Mouse (Mus musculus): Measurements from ENCODE around the gene Papss2. TPM values are rescaled to one million over a fixed set of nuclear protein-coding genes. Genes with fewer than 3 reads are reported as not detected.

Gene Papss2
- polyA plus RNA-seq, 1 experiment: 4.1 TPM

DNA sequence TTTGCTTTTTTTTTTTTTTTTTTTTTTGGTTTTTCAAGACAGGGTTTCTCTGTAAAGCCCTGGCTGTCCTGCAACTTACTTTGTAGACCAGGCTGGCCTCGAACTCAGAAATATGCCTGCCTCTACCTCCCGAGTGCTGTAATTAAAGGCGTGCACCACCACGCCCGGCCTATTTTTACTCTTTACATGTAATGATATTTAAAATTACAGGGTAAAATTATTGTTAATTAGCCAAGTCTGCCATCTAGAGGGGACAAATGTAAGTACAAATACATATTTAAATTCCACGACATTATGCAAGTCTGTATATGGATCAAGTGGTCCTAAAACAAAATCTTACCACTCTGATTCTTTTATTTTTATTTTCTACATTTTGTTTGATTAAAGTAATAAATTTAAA lies 94.1 kb downstream of the Papss2 start:
- TF ChIP-seq POLR2A (IDR thresholded peaks at IDR 0.05; ENCODE audit: insufficient read depth, low read length) (no peak), EP300 (IDR thresholded peaks at IDR 0.05; ENCODE audit: insufficient read depth, low read depth, low read length) (no peak), CTCF (IDR thresholded peaks at IDR 0.05; ENCODE audit: low read depth, low read length) (no peak)
- Histone ChIP-seq H3K9me3 (replicated peaks; ENCODE audit: control insufficient read depth, insufficient read depth, low read length, poor library complexity, severe bottlenecking) (no peaks in the 10 kb centered on the region), H3K36me3 (ENCODE audit: control insufficient read depth, insufficient read depth, low read length, poor library complexity, severe bottlenecking) (peaks cover 48% of the 10 kb centered on the region), H3K4me1 (ENCODE audit: control insufficient read depth, insufficient read depth, low read length) (no peaks in the 10 kb centered on the region), H3K27me3 (ENCODE audit: control insufficient read depth, insufficient read depth, low read length, poor library complexity, severe bottlenecking) (no peaks in the 10 kb centered on the region), H3K9ac (ENCODE audit: low read depth, poor library complexity, severe bottlenecking) (no peak overlapping the region), H3K4me3 (ENCODE audit: low read depth, low read length) (no peak overlapping the region), H3K27ac (ENCODE audit: insufficient read depth, low read length) (no peak overlapping the region)

GRCm38 (mm10) chr19:32696674-32697073 lies 101.1 kb downstream of the Papss2 start:
- no peaks in the 10 kb centered on the region for H3K9me3 ChIP-seq (replicated peaks; ENCODE audit: control insufficient read depth, insufficient read depth, low read length, poor library complexity, severe bottlenecking)
- peaks cover 76% of the 10 kb centered on the region for H3K36me3 ChIP-seq (ENCODE audit: control insufficient read depth, insufficient read depth, low read length, poor library complexity, severe bottlenecking)
- no peak overlapping the region for H3K9ac ChIP-seq (ENCODE audit: low read depth, poor library complexity, severe bottlenecking)
- H3K4me1 ChIP-seq (ENCODE audit: control insufficient read depth, insufficient read depth, low read length): no peaks in the 10 kb centered on the region
- no peak overlapping the region for H3K27ac ChIP-seq (ENCODE audit: insufficient read depth, low read length)
- no peak overlapping the region for H3K4me3 ChIP-seq (ENCODE audit: low read depth, low read length)
- no peaks in the 10 kb centered on the region for H3K27me3 ChIP-seq (ENCODE audit: control insufficient read depth, insufficient read depth, low read length, poor library complexity, severe bottlenecking)
- no peak for TF ChIP-seq EP300 (IDR thresholded peaks at IDR 0.05; ENCODE audit: insufficient read depth, low read depth, low read length)
- no peak for TF ChIP-seq POLR2A (IDR thresholded peaks at IDR 0.05; ENCODE audit: insufficient read depth, low read length)
- TF ChIP-seq CTCF (IDR thresholded peaks at IDR 0.05; ENCODE audit: low read depth, low read length): no peak

DNA sequence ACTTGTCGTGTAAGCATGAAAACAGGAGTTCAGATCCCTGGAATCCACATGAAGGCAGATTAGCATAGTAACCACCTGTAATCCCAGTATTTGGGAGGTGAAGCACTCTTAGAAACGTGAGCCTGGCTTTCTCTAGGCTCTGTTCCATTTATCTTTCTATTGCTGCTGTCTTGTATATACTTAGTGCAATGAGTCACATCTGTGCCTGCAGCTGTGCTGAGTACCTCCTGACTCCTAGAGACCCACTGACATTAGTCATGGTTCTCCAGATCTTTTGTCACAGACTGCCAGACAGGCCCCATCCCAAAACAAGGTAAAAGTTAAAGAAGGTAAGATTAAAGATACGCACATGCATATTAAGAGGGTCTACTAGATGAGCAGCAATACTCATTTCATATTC lies 106.6 kb downstream of the Papss2 start:
- Histone ChIP-seq H3K36me3 (ENCODE audit: control insufficient read depth, insufficient read depth, low read length, poor library complexity, severe bottlenecking) (peaks cover 69% of the 10 kb centered on the region), H3K4me1 (ENCODE audit: control insufficient read depth, insufficient read depth, low read length) (no peaks in the 10 kb centered on the region), H3K27me3 (ENCODE audit: control insufficient read depth, insufficient read depth, low read length, poor library complexity, severe bottlenecking) (no peaks in the 10 kb centered on the region), H3K9ac (ENCODE audit: low read depth, poor library complexity, severe bottlenecking) (no peak overlapping the region), H3K4me3 (ENCODE audit: low read depth, low read length) (no peak overlapping the region), H3K9me3 (replicated peaks; ENCODE audit: control insufficient read depth, insufficient read depth, low read length, poor library complexity, severe bottlenecking) (no peaks in the 10 kb centered on the region), H3K27ac (ENCODE audit: insufficient read depth, low read length) (no peak overlapping the region)
- TF ChIP-seq POLR2A (IDR thresholded peaks at IDR 0.05; ENCODE audit: insufficient read depth, low read length): no peak
- no peak for TF ChIP-seq CTCF (IDR thresholded peaks at IDR 0.05; ENCODE audit: low read depth, low read length)
- no peak for TF ChIP-seq EP300 (IDR thresholded peaks at IDR 0.05; ENCODE audit: insufficient read depth, low read depth, low read length)

DNA sequence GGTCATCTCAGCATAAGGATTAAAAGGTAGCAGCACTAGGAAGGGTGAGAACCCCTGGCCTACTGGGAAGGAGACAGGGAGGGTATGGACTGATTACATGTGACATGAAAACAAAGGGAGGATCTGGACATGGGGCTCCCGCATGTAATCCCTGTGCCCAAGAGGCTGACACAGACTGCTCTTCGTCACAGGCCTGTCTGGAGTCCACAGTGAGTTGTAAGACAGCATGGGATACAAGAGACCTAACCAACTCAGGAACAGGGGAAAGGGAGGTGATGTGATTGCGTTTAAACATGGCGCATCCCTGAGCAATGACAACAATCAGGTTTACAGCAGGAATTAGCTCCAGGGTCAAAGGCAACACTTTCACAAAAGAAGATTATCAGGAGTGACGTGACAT lies 113.4 kb downstream of the Papss2 start:
- Histone ChIP-seq H3K27me3 (ENCODE audit: control insufficient read depth, insufficient read depth, low read length, poor library complexity, severe bottlenecking) (no peaks in the 10 kb centered on the region), H3K9ac (ENCODE audit: low read depth, poor library complexity, severe bottlenecking) (no peak overlapping the region), H3K36me3 (ENCODE audit: control insufficient read depth, insufficient read depth, low read length, poor library complexity, severe bottlenecking) (peaks cover 26% of the 10 kb centered on the region), H3K4me3 (ENCODE audit: low read depth, low read length) (no peak overlapping the region), H3K9me3 (replicated peaks; ENCODE audit: control insufficient read depth, insufficient read depth, low read length, poor library complexity, severe bottlenecking) (no peaks in the 10 kb centered on the region), H3K27ac (ENCODE audit: insufficient read depth, low read length) (no peak overlapping the region), H3K4me1 (ENCODE audit: control insufficient read depth, insufficient read depth, low read length) (no peaks in the 10 kb centered on the region)
- TF ChIP-seq POLR2A (IDR thresholded peaks at IDR 0.05; ENCODE audit: insufficient read depth, low read length) (no peak), CTCF (IDR thresholded peaks at IDR 0.05; ENCODE audit: low read depth, low read length) (no peak), EP300 (IDR thresholded peaks at IDR 0.05; ENCODE audit: insufficient read depth, low read depth, low read length) (no peak)

DNA sequence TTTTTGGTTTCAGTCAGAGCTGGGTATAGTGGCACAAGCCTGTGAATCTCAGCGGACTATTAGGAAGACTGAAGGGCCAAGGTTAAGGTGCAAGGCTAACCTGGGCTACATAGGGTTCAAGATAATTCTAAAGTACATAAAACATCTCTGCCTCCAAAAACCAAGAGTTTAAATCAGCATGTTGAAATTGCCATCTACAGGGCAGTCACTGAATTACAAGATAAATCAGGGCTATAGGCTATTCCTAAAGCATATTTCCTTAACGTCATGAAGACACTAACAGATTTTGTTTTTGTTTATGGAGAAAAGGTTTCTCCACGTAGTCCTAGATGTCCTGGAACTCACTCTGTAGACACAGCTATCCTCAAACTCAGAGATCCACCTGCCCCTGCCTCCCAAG lies 114.7 kb downstream of the Papss2 start:
- Histone ChIP-seq H3K4me1 (ENCODE audit: control insufficient read depth, insufficient read depth, low read length) (no peaks in the 10 kb centered on the region), H3K9me3 (replicated peaks; ENCODE audit: control insufficient read depth, insufficient read depth, low read length, poor library complexity, severe bottlenecking) (no peaks in the 10 kb centered on the region), H3K27me3 (ENCODE audit: control insufficient read depth, insufficient read depth, low read length, poor library complexity, severe bottlenecking) (no peaks in the 10 kb centered on the region), H3K27ac (ENCODE audit: insufficient read depth, low read length) (no peak overlapping the region), H3K4me3 (ENCODE audit: low read depth, low read length) (no peak overlapping the region), H3K36me3 (ENCODE audit: control insufficient read depth, insufficient read depth, low read length, poor library complexity, severe bottlenecking) (peaks cover 17% of the 10 kb centered on the region), H3K9ac (ENCODE audit: low read depth, poor library complexity, severe bottlenecking) (0 out of 2 replicates have a peak overlapping the region, but pooled peaks have one; percentile 94)
- TF ChIP-seq POLR2A (IDR thresholded peaks at IDR 0.05; ENCODE audit: insufficient read depth, low read length): no peak
- no peak for TF ChIP-seq CTCF (IDR thresholded peaks at IDR 0.05; ENCODE audit: low read depth, low read length)

- no peaks in the 10 kb centered on the region for H3K4me1 ChIP-seq (ENCODE audit: control insufficient read depth, insufficient read depth, low read length)
- H3K9me3 ChIP-seq (replicated peaks; ENCODE audit: control insufficient read depth, insufficient read depth, low read length, poor library complexity, severe bottlenecking): no peaks in the 10 kb centered on the region
- H3K9ac ChIP-seq (ENCODE audit: low read depth, poor library complexity, severe bottlenecking): peak overlapping the region; percentile 94
- H3K36me3 ChIP-seq (ENCODE audit: control insufficient read depth, insufficient read depth, low read length, poor library complexity, severe bottlenecking): peaks cover 3% of the 10 kb centered on the region; the same call in 1 of the 2 replicates
- H3K27me3 ChIP-seq (ENCODE audit: control insufficient read depth, insufficient read depth, low read length, poor library complexity, severe bottlenecking): no peaks in the 10 kb centered on the region
- peak overlapping the region; percentile 100 for H3K4me3 ChIP-seq (ENCODE audit: low read depth, low read length)
- H3K27ac ChIP-seq (ENCODE audit: insufficient read depth, low read length): peak overlapping the region; percentile 47
- TF ChIP-seq EP300 (IDR thresholded peaks at IDR 0.05; ENCODE audit: insufficient read depth, low read depth, low read length): no peak
- peak; percentile 95 for TF ChIP-seq POLR2A (IDR thresholded peaks at IDR 0.05; ENCODE audit: insufficient read depth, low read length)
Measured at GRCm38 (mm10) chr19:32711761-32712541, 116.4 kb downstream of the Papss2 start.

Data from ES-Bruce4 (cell line).